Mouse (Mus musculus) urinary bladder, postnatal 25 days (tissue): ENCODE results near the gene Sema4b.

Source experiments
- DNase-seq: peaks from one replicate; pipeline ENCODE4 v3.0.0; 2022; ENCODE audit warnings: low spot score

Sema4b gene

DNA sequence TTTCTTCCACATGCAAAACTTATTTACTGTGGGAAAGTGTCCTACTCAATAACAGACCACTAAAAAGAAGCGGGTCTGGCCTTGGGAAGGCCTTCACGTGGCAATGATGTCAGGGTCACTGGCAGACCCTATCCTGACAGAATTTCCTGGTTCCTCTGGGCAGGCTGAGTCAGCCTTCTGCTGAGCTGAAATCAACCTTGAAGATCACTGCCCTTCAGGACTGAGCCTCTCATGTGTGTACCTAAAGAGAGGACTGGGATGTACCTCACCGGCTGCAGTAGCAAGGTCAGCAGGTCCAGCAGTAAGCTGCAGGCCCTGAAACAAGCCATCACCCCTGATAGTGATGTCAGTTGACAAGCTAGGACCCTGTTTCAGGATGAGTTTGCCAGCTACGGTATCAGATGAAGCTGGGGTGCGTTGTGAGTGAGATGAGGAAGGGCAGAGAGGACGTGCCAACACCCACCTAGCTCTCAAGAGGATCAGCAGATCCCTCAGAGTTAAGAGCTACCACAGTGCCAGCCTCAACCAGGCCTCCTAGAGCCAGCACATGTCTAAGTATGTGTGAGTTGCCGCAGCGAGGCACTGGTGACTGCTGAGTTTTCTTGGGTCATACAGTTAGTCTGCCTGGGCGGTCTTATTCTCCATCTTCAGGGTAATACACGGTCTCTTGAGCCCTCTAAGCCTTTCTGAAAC is 8.5 kb upstream of the Sema4b start:
- no peak for DNase-seq

DNA sequence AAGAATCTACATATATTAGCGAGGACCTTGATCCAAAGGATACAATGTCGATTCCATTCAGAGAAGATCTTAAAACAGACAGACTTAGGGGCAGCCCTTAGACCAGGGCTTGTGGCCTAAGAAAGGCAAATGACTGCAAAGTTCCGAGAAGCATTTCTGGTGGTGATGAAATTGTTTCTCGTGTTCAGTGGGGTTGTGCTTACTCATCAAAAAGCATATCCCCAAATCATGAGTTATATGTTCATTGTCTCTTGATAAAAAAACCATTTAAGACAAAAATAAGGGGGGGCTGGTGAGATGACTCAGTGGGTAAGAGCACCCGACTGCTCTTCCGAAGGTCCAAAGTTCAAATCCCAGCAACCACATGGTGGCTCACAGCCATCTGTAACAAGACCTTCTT is 7.3 kb upstream of the Sema4b start:
- DNase-seq: no peak

DNA sequence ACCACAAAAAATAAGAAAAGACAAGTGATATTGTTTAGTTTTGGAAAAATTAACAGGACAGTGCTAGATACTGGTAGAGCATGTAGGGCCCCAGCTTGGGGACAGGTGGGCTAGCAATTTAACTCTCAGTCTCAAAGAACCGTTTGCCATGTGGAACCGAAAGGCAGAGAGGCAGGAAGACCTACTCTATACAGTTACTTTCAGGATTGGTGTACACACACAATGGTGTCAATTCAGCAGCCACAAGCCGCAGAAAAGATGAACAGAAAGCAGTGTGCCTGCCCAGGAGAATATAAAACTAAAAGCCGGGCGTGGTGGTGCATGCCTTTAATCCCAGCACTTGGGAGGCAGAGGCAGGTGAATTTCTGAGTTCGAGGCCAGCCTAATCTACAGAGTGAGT is 6.9 kb upstream of the Sema4b start:
- no peak for DNase-seq

DNA sequence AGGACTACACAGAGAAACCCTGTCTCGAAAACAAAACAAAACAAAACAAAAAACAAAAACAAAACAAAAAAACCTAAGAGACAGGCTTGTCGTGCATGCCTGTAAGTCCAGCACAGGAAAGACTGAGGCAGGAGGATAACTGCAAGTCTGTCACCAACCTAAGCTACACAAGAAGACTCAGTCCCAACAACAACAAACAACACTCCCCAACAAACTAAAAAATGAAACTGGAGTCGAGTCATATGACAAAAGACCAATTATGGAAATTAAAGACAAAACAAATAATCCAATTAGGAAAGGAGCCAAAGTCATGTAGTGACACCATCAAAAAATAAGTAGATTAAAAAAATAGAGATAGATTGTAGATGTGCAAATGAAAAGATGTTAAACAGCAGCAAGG is 6.4 kb upstream of the Sema4b start:
- DNase-seq: no peak

DNA sequence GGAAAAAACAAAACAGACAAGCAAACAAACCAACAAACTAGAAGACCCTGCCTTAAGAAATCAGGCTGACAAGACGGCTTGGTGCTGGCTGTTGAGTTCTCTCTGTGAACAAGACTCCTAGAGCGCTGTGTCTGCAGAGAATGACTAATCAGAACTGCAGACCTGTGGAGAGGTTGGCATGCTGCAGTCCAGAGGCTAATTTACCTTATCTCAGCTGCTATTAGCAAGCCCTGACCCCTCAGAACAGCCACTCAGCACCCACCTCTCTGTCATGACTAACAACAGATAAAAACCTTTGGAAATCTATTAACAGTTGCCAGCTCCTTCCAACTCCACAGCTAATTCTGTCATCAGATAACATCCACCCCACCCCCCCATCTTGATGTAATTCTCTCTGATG is 5.6 kb upstream of the Sema4b start:
- DNase-seq: no peak

DNA sequence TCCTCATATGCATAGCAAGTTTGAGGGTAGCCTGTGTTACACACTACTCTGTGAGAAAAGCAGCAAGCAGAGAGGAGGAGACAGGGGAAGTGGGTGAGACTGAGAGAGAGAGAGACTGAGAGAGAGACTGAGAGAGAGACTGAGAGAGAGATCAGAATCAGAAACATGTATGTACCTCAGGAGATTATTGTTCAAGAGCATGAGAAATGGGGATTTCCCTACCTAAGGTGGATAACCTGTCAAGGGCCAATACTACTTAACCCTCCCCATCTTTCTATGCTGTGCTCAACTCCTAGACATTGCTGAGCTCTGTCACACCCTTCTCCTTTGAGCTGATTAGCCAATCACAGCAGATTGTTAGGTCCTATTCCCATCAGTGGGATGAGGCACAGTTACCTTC is 4.5 kb upstream of the Sema4b start:
- DNase-seq: no peak

DNA sequence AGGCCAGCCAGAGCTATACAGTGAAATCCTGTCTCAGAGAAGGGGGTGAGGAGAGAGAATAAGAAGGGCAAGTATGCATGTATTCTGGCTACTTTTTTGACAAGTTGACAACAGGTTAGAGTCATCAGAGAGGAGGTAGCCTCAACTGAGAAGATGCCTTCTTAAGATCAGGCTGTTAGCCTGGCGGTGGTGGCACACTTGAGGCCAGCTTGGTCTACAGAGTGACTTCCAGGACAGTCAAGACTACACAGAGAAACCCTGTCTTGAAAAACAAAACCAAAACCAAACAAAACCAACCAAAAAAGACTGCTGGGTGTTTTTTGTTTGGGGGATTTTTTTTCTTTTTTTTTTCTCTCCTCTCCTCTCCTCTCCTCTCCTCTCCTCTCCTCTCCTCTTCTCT is 3.2 kb upstream of the Sema4b start:
- no peak for DNase-seq

DNA sequence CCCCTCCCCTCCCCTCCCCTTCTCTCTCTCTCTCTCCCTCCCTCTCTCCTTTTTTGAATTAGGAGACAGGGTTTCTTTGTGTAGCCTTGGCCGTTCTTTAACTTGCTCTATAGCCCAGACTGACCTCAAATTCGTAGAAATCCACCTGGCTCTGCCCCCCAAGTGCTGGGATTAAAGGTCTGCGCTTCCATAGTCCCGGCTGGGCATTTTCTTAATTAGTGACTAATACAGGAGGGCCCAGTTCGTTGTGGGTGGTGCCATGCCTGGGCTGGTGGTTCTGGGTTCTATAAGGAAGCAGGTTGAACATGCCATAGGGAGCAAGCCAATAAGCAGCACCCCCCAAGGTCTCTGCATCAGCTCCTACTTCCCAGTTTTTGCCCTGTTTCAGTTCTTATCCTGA is 2.7 kb upstream of the Sema4b start:
- no peak for DNase-seq

DNA sequence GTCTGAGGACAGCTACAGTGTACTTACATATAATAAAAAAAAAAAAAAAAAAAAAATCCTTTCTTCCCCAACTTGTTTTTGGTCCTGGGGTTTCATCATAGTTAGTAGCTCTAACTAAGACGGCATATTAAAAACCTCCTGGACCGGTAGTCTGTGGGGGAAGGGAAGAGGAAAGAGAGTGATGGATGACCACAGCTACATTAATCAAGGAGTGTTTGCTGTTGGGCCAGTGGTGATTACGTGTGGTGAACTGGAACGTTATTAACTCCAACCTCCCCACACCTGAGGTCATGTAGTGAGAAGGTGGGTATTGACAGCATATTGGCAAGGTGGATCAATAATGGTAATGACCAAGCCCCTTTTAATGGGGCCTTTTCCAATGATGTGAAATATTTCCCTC is 2.1 kb upstream of the Sema4b start:
- no peak for DNase-seq

DNA sequence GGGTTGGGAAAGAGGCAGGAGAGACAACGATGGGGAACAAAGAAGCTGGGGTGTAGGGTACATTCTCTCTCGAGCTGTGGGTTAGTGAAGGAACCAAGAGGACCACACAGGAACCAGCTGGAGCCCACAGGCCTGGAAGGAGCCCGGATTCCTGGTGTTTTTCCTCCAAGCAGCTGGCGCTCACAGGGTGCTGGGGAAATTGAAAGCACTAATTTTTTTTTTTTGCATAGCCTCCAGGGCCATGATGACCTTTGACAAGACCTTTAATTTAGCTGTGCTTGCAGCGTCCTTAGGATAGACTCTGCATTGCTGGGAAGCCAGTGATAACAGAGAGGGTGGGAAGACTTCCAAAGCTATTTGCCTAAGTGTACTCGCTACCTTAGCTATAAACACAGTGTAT is 1.7 kb upstream of the Sema4b start:
- DNase-seq: no peak

DNA sequence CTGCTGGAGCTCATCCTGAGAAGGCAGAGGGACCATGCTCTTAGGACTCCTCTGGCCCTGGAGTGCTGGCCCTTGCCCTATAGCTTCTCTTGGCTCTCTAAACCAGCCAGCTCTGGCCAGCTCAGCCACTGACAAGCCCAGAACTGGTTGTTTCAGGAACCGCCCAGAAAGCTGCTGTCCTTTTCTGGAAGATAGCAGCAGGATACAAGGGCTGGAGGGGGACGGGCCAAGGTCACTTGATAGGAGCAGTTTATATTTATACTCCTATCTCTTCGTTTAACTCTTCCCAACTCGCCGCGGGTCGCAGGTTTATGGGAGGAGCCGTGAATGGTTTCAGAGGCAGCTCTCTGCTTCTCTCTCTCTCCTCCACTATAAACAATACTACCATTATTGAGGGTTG is 620 bp upstream of the Sema4b start:
- DNase-seq: no peak

DNA sequence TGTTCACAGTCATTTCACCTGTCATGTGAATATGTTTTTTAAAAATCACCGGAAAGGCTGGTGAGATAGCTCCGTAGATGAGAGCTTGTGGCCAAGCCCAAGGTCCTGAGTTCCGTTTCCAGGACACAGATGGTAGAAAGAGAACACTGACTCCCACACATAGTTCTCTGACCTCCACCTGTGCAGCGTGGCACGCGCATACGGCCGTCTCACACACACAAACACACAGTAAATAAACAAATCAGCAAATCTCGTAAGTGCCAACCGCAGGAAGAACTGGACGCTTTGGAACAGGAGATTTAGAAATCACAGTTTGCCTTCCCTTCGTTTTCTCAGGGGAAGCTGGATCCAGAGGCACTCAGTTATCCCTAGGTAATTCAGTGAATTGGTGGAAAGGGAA is 860 bp downstream of the Sema4b start:
- DNase-seq: no peak

DNA sequence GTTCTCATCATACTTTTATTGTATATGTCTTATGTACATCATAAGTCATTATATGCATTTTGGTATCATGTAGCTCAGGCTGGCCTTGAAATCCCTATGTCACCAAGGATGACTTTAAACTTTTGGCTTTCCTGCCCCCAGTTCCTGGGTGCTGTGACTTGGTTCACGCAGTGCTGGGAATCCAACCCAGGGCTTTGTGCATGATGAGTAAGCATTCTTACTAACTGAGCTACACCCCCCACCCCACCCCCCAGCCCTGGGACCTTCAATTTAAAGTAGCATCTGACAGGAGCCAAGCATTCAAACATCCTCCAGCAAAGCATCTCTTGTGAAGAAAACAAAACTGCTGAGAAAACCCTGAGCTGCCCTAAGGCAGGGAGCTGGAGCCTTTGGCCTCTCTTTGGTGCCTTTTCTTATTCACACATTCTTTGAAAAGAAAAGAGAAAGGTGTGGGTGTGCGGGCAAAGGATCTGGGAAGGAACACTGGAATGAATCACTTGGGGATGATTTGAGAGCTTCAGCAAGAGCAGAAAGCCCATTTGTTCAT is 2.0 kb downstream of the Sema4b start:
- no peak for DNase-seq

DNA sequence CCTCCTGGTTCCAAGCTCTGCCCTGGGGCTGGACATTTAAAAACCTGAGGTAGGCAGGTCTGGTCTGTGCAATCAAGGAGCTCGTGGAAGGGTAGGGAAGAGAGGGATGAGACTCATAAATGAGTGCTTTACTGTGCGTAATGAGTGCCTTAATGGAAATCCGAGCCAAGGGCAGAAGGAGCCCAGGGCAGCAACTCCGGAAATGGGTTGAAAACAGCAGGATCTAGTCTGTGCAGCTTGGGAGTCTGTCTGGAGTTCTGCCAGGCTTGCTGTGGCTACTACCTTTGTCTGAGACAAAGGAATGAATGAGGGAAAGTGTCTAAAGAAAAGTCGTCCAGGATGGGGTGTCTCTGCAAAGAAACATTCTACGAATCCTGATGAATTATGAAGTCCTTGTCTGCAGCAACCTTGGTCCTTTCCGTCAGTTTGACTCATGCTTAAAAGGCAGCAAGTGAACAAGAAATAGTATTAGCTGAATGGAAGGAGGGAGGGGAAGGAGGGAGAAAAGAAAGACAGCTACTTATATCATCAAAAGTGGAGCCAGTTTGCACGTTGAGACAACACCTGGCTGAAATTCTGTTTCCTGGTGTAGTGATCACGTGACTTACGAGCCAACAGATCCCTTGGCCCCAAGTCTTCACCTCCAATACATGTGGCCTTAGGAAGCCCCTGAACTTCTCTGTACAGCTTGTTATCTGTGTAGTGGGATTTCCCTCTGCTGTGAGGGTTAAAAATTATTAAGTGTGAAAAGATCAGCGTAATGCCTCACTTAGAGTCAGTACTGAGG is 2.7 kb downstream of the Sema4b start:
- no peak for DNase-seq

DNA sequence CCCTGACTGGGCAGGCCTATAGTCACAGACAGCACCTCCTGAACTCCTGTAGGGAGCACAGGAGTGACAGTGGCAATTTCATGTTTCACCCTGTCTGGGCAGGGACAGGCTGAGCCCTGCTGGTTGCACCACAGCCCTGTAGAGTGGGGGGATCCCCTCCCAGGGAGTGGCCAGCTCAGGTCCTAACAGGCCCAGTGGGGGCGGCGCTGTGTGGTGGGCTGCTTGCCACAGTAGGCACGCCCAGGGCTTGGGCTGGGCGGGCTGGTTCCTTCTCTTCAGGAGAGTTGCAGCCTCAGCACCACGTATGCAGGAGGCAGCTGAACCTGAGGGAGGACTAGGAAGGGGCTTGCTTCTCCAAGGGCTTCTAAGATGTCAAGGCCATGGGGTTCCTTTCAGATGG is 4.8 kb downstream of the Sema4b start:
- peak; percentile 69 for DNase-seq

DNA sequence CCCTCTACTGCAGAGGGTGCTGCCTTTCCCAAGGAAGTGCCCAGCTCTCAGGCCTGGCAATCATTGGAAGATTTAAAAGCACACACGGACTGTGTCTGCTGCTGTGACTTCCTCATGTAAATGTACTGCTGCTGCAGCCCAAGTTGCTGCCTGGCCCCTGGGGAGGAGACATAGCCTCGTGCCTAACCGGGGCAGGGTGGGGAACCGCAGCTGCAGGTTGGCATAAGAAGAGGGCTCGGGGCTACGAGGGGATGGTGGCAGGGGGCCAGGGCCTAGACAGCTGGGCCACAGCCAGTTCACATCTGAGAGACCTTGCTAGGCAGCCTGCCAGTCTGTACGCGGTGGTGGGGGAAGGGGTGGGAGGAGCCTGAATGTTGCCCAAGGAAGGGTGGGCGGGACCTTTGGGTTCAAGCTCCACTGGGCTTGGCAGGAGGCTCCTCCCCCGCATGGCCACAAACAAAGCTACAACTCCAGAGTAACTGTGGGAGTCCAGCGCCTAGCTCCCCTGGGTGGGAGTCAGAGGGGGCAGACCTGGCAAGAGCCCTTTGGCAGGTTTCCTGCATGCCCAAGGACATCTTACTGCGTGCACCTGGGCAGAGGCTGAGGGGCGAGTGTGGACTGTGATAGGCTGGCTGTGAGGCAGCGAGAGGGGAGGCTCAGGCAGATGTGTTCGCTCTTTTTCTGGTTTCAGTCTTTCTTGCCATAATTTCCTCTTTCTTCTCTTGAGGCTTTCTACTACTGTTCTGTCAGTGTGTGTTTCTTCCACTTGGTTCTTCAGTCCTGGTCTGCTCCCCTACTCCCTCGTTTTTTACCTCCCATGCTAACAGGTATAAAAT is 5.8 kb downstream of the Sema4b start:
- peak; percentile 73 for DNase-seq

DNA sequence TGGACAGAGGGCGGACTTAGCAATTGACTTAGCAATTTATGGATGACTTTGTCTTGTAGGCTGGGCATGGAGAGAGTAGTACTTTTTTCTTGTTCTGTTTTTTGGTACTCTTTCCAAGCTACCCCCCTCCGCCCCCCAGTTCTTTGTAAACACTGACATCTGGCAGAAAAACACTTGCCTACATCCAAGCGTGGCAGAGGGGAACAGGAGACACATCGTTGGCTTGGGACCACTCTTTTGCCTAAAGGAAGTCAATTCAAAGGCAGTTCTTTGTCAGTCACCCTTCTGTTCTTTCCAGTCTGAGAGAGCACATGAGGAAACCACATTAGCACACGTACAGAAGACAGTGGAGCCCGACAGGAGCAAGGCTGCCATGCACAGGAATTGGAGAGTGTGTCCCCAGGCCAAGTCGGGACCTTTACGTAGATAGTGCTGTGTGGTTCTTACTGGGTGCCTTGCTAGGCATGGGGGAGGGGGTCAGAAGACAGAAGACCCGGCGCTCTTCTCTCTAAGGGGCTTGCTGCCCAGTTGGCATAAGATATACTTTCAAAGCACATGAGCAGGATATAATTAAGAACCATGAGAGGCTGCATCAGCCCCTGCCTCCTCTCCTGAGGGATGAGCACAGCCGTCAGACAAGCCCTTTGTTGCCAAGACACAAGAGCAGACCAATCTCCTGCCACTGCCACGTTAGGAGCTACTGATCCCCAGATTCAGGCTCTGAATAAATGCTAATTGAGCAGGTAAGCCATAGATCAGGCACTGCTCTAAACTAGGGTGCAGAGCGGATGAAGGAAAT is 7.5 kb downstream of the Sema4b start:
- DNase-seq: no peak

DNA sequence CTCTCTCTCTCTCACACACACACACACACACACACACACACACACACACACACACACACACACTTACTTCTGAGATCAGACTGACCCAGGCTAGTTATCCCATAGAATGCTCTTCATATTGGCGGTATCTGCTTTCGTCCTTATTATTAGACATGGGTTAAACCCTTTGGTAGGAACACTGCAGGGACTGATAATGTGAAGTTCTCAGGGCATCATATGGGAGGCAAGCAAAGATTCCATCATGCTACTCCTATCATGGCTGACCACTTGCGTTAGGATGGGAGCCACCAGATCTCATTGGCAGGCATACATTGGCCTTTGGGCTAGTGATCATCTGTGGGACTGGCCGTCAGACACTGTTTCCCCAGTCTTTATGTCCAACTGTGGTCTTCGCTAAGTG is 8.5 kb downstream of the Sema4b start:
- no peak for DNase-seq

DNA sequence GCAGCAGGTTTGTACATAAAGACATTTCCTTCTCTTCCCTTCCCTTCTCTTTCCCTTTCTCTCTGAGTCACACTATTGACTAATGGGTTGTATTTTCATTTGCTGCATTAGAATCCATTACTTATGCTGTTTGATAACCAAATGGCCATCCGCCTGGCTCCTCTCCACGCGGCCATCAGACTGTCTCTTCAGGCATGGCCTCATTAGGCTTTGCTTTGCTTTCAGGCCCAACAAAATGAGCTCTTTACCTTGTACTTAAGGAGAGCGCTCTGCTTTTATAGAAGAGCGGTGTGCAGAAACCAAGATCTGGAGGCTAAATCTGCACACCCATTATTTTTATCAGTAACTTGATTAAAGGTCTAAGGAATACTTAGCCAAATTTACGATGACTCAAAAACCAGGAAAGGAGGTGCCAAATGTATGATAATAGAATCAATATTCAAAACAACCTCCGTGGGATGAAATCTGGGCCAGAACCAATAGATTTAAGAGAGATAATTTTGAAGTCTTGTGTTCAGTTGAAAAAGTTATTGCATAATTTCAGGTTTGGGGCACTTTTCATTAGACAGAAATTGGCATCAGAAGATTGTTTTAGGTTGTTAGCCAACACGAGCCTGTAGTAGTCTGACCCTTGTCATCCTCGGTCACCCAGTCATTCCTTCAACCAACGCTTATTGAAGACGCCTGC is 9.1 kb downstream of the Sema4b start:
- no peak for DNase-seq

DNA sequence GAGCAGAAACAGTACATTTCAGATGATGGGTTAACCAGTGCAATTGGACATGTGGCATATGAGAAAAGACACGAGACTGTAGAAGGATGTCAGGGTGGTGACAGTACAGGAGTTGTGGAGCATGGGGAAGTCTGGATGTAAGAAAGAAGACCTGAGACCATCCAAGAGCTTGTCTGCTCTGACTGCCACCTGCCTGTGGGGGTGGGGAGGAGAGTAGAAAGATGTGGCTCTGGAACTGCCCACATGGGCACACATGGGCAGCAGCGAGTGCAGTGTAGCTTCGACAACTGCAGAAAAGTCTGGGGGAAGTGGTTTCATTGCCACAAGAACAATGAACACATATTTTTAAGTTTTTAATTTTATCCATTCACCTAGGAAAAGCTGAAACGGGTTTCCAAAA is 10.7 kb downstream of the Sema4b start:
- DNase-seq: no peak
